Mouse (Mus musculus) midbrain, postnatal 0 days (tissue): ENCODE measurements around the gene Clec4b2. TPM values are rescaled to one million over a fixed set of nuclear protein-coding genes. Genes with fewer than 3 reads are reported as not detected.
"Not testable (repeated sequence)": the region's sequence is repeated elsewhere in the genome, so short reads cannot be mapped to it uniquely, and the experiment has no call there.

ENCODE experiments used
- ATAC-seq: fragments of 200-750 bp; cut with Nextera tagmentation; 2 replicates; pipeline ENCODE4 v1.8.0; 2017; ENCODE audit warnings: moderate number of reproducible peaks, mild to moderate bottlenecking, moderate TSS enrichment, moderate library complexity; ENCODE audit not compliant: low FRiP score
- DNase-seq: peaks from one replicate; pipeline ENCODE4 v3.0.0-alpha.2; 2015; ENCODE audit warnings: low spot score
- H3K27ac ChIP-seq: fragments of 300-500 bp; sonication (generic); 2 replicates; pipeline ENCODE4 v1.5.1; 2014; ENCODE audit warnings: low read depth, mild to moderate bottlenecking, low read length, mixed read lengths
- H3K27me3 ChIP-seq: fragments of 300-500 bp; sonication (generic); 2 replicates; pipeline ENCODE4 v1.6.1; 2014; ENCODE audit warnings: low read length, control low read depth, mixed read lengths; ENCODE audit not compliant: insufficient read depth
- H3K36me3 ChIP-seq: fragments of 300-500 bp; sonication (generic); 2 replicates; pipeline ENCODE4 v1.6.1; 2014; ENCODE audit warnings: low read length, control low read depth, mixed read lengths; ENCODE audit not compliant: insufficient read depth
- H3K4me1 ChIP-seq: fragments of 300-500 bp; sonication (generic); 2 replicates; pipeline ENCODE4 v1.6.1; 2014; ENCODE audit warnings: mild to moderate bottlenecking, control low read depth, antibody characterized with exemption, low read length, mixed read lengths; ENCODE audit not compliant: insufficient read depth
- H3K4me2 ChIP-seq: fragments of 300-500 bp; sonication (generic); 2 replicates; pipeline ENCODE4 v1.6.1; 2014; ENCODE audit warnings: low read depth, mild to moderate bottlenecking, low read length, mixed read lengths; ENCODE audit not compliant: poor library complexity, severe bottlenecking
- H3K4me3 ChIP-seq: fragments of 300-500 bp; sonication (generic); 2 replicates; pipeline ENCODE4 v1.5.1; 2014; ENCODE audit warnings: low read depth, mild to moderate bottlenecking, low read length, moderate library complexity
- H3K9ac ChIP-seq: fragments of 300-500 bp; sonication (generic); replicated peaks from 2 replicates; pipeline ENCODE4 v1.6.1; 2014; ENCODE audit warnings: mild to moderate bottlenecking, low read length, moderate library complexity, mixed read lengths; ENCODE audit not compliant: poor library complexity, severe bottlenecking
- H3K9me3 ChIP-seq: fragments of 300-500 bp; sonication (generic); 2 replicates; pipeline ENCODE4 v1.6.1; 2016; ENCODE audit warnings: low read length, control low read depth
- CTCF ChIP-seq: IDR thresholded peaks from 2 replicates; pipeline ENCODE4 v1.5.1; 2016; ENCODE audit warnings: antibody characterized with exemption, mild to moderate bottlenecking
- WGBS: fragments of 180-500 bp; shearing (Covaris S2); extraction: QIAGEN DNeasy Blood & Tissue Kit; methylation state at CpG from one replicate; pipeline ENCODE4 v1.1.7; 2014; 5-methylcytosine and 5-hydroxymethylcytosine counted together
- polyA plus RNA-seq: library from polyadenylated mRNA; unstranded; fragments of >200 nt; fragmentation: Nextera tagmentation; extraction: Ambion mirVana; gene quantifications from 2 replicates; pipeline ENCODE4 v1.2.1, GENCODE M21; 2015
- total RNA-seq: library from RNA; depleted of rRNA; stranded (reverse); fragments of >200 nt; gene quantifications from 2 replicates; pipeline ENCODE4 v1.2.3, GENCODE M21; 2014; rRNA removed

The Clec4b2 gene
- total and polyA plus RNA-seq, 2 experiments from 2014 or later, result not detected

GRCm38 (mm10) chr6:123229644-123230043, 57.0 kb downstream of the Clec4b2 start, which contains the start of gene Clec4n:
Gene Clec4n, plus strand, starts transcription at chr6:123229843.
- Histone ChIP-seq H3K27ac (no peak within 1 kb of the TSS), H3K4me3 (no peak within 1 kb of the TSS), H3K4me1 (no peaks in the 10 kb centered on the region), H3K9ac (no peak within 1 kb of the TSS), H3K4me2 (no peak within 1 kb of the TSS), H3K36me3 (no peaks in the 10 kb centered on the region), H3K27me3 (no peaks in the 10 kb centered on the region), H3K9me3 (no peaks in the 10 kb centered on the region)
- DNase-seq (no peak), ATAC-seq (no peak)
- WGBS, result 72% methylated on average over 3 of the region's 3 CpGs
- no peak for TF ChIP-seq CTCF

GRCm38 (mm10) chr6:123231149-123231548, 58.5 kb downstream of the Clec4b2 start:
- H3K27me3 ChIP-seq, result no peaks in the 10 kb centered on the region
- DNase-seq, result no peak
- no peak overlapping the region for H3K4me3 ChIP-seq
- no peak overlapping the region for H3K27ac ChIP-seq
- WGBS, result 64% methylated on average over 2 of the region's 2 CpGs
- no peaks in the 10 kb centered on the region for H3K9me3 ChIP-seq
- no peak overlapping the region for H3K4me2 ChIP-seq
- no peaks in the 10 kb centered on the region for H3K36me3 ChIP-seq
- no peak overlapping the region for H3K9ac ChIP-seq
- no peak for ATAC-seq
- no peaks in the 10 kb centered on the region for H3K4me1 ChIP-seq
- no peak for TF ChIP-seq CTCF

GRCm38 (mm10) chr6:123237582-123237981, 64.9 kb downstream of the Clec4b2 start:
- Histone ChIP-seq H3K4me1 (no peaks in the 10 kb centered on the region), H3K4me2 (no peak overlapping the region), H3K27me3 (no peaks in the 10 kb centered on the region), H3K27ac (no peak overlapping the region), H3K4me3 (no peak overlapping the region), H3K36me3 (no peaks in the 10 kb centered on the region), H3K9me3 (no peaks in the 10 kb centered on the region), H3K9ac (no peak overlapping the region)
- TF ChIP-seq CTCF, result no peak
- DNase-seq (no peak), ATAC-seq (no peak)

- DNase-seq (no peak), ATAC-seq (no peak)
- Histone ChIP-seq H3K9ac (no peak overlapping the region), H3K4me3 (no peak overlapping the region), H3K4me1 (no peaks in the 10 kb centered on the region), H3K27ac (no peak overlapping the region), H3K27me3 (no peaks in the 10 kb centered on the region), H3K4me2 (no peak overlapping the region), H3K9me3 (no peaks in the 10 kb centered on the region), H3K36me3 (no peaks in the 10 kb centered on the region)
- TF ChIP-seq CTCF, result no peak
- WGBS, result 88% methylated on average over 5 of the region's 5 CpGs
Observed at GRCm38 (mm10) chr6:123244201-123244600, 71.5 kb downstream of the Clec4b2 start.

- H3K4me1 ChIP-seq, result not testable (repeated sequence)
Observed at GRCm38 (mm10) chr6:123248862-123249261, 76.2 kb downstream of the Clec4b2 start.

GRCm38 (mm10) chr6:123252735-123253134, 80.0 kb downstream of the Clec4b2 start:
- no peaks in the 10 kb centered on the region for H3K4me1 ChIP-seq
- H3K36me3 ChIP-seq, result no peaks in the 10 kb centered on the region
- no peak overlapping the region for H3K9ac ChIP-seq
- no peak for ATAC-seq
- no peak overlapping the region for H3K27ac ChIP-seq
- no peaks in the 10 kb centered on the region for H3K27me3 ChIP-seq
- H3K4me3 ChIP-seq, result no peak overlapping the region
- no peak for TF ChIP-seq CTCF
- H3K9me3 ChIP-seq, result no peaks in the 10 kb centered on the region
- no peak overlapping the region for H3K4me2 ChIP-seq
- no peak for DNase-seq

More at GRCm38 (mm10) chr6:123248862-123249261, 76.2 kb downstream of the Clec4b2 start:
- ATAC-seq, H3K27ac ChIP-seq, H3K9me3 ChIP-seq, H3K4me3 ChIP-seq, H3K9ac ChIP-seq, H3K36me3 ChIP-seq, H3K27me3 ChIP-seq, H3K4me2 ChIP-seq, DNase-seq: not testable (repeated sequence)
- 84% methylated on average over 2 of the region's 2 CpGs for WGBS

Other genes starting within 250 kb of the Clec4b2 start
- 0.88 TPM in 1 of 2 replicates, not detected in the other for gene Clec4a3, start 220.4 kb upstream of the Clec4b2 start, total RNA-seq
- 0.91 and 1.3 TPM in 2 replicates for gene Clec4a3, start 220.4 kb upstream of the Clec4b2 start, polyA plus RNA-seq
- not detected in 2 replicates for gene Clec4a4, start 182.5 kb upstream of the Clec4b2 start, total RNA-seq
- not detected in 2 replicates for gene Clec4a4, start 182.5 kb upstream of the Clec4b2 start, polyA plus RNA-seq
- gene Clec4b1, start 122.9 kb upstream of the Clec4b2 start, total RNA-seq, result not detected in 2 replicates
- not detected in 2 replicates for gene Clec4b1, start 122.9 kb upstream of the Clec4b2 start, polyA plus RNA-seq
- gene Clec4a2, start 66.5 kb upstream of the Clec4b2 start, total RNA-seq, result 0.49 and 0.61 TPM in 2 replicates
- gene Clec4a2, start 66.5 kb upstream of the Clec4b2 start, polyA plus RNA-seq, result 1.2 and 1.8 TPM in 2 replicates
- 0.24 and 1.1 TPM in 2 replicates for gene Clec4n, start 57.0 kb downstream of the Clec4b2 start, total RNA-seq
- gene Clec4n, start 57.0 kb downstream of the Clec4b2 start, polyA plus RNA-seq, result 0.94 and 1.2 TPM in 2 replicates
- gene Clec4d, start 89.2 kb downstream of the Clec4b2 start, total RNA-seq, result not detected in 2 replicates
- gene Clec4d, start 89.2 kb downstream of the Clec4b2 start, polyA plus RNA-seq, result 0.12 TPM in 1 of 2 replicates, not detected in the other
- 0.16 TPM in 1 of 2 replicates, not detected in the other for gene Clec4e, start 117.0 kb downstream of the Clec4b2 start, total RNA-seq
- gene Clec4e, start 117.0 kb downstream of the Clec4b2 start, polyA plus RNA-seq, result not detected in 2 replicates
- gene Vmn2r19, start 135.4 kb downstream of the Clec4b2 start, total RNA-seq, result not detected in 2 replicates
- gene Vmn2r19, start 135.4 kb downstream of the Clec4b2 start, polyA plus RNA-seq, result not detected in 2 replicates
- not detected in 2 replicates for gene Vmn2r20, start 245.2 kb downstream of the Clec4b2 start, total RNA-seq
- gene Vmn2r20, start 245.2 kb downstream of the Clec4b2 start, polyA plus RNA-seq, result not detected in 2 replicates